Mouse (Mus musculus) kidney, postnatal 0 days (tissue): ENCODE measurements around the gene Cds1. TPM values are rescaled to one million over a fixed set of nuclear protein-coding genes. Genes with fewer than 3 reads are reported as not detected.

ENCODE experiments used
- ATAC-seq: fragments of 200-750 bp; cut with Nextera tagmentation; replicated peaks from 2 replicates; pipeline ENCODE4 v1.8.0; 2017; ENCODE audit warnings: low read depth, moderate number of reproducible peaks, moderate TSS enrichment, moderate library complexity; ENCODE audit not compliant: low FRiP score
- DNase-seq: peaks from one replicate; pipeline ENCODE4 v3.0.0-alpha.2; 2016; ENCODE audit warnings: low spot score
- H3K27ac ChIP-seq: fragments of 300-500 bp; sonication (generic); 2 replicates; pipeline ENCODE4 v1.5.1; 2014; ENCODE audit warnings: mild to moderate bottlenecking
- H3K27me3 ChIP-seq: fragments of 300-500 bp; sonication (generic); 2 replicates; pipeline ENCODE4 v1.6.1; 2014; ENCODE audit warnings: low read length, mixed read lengths; ENCODE audit not compliant: insufficient read depth
- H3K36me3 ChIP-seq: fragments of 300-500 bp; sonication (generic); 2 replicates; pipeline ENCODE4 v1.6.1; 2014; ENCODE audit warnings: low read length, mixed read lengths; ENCODE audit not compliant: insufficient read depth
- H3K4me1 ChIP-seq: fragments of 300-500 bp; sonication (generic); replicated peaks from 2 replicates; pipeline ENCODE4 v1.6.1; 2014; ENCODE audit warnings: antibody characterized with exemption, low read length, mixed read lengths; ENCODE audit not compliant: insufficient read depth
- H3K4me2 ChIP-seq: fragments of 300-500 bp; sonication (generic); 2 replicates; pipeline ENCODE4 v1.6.1; 2014; ENCODE audit warnings: mild to moderate bottlenecking, low read length, moderate library complexity, mixed read lengths
- H3K4me3 ChIP-seq: fragments of 300-500 bp; sonication (generic); replicated peaks from 2 replicates; pipeline ENCODE4 v1.5.1; 2014; ENCODE audit warnings: low read depth, low read length
- H3K9ac ChIP-seq: fragments of 300-500 bp; sonication (generic); 2 replicates; pipeline ENCODE4 v1.6.1; 2014; ENCODE audit warnings: low read depth, low read length
- H3K9me3 ChIP-seq: fragments of 300-500 bp; sonication (generic); replicated peaks from 2 replicates; pipeline ENCODE4 v1.6.1; 2016; ENCODE audit warnings: low read length, inconsistent platforms, mixed read lengths
- CTCF ChIP-seq: IDR thresholded peaks from 2 replicates; pipeline ENCODE4 v1.5.1; 2016; ENCODE audit warnings: antibody characterized with exemption, low read depth, mild to moderate bottlenecking, moderate library complexity
- WGBS: fragments of 180-500 bp; shearing (Covaris S2); extraction: QIAGEN DNeasy Blood & Tissue Kit; methylation state at CpG from one replicate; pipeline ENCODE4 v1.1.7; 2014; 5-methylcytosine and 5-hydroxymethylcytosine counted together
- polyA plus RNA-seq: library from polyadenylated mRNA; unstranded; fragments of >200 nt; fragmentation: Nextera tagmentation; extraction: Ambion mirVana; gene quantifications from 2 replicates; pipeline ENCODE4 v1.2.1, GENCODE M21; 2015

The Cds1 gene
- polyA plus RNA-seq, 1 experiment from 2014 or later: 25.7 TPM

- H3K4me2 ChIP-seq: no peak overlapping the region
- TF ChIP-seq CTCF: no peak
- H3K36me3 ChIP-seq: no peaks in the 10 kb centered on the region
- no peaks in the 10 kb centered on the region for H3K27me3 ChIP-seq
- no peak overlapping the region for H3K27ac ChIP-seq
- H3K9ac ChIP-seq: no peak overlapping the region
- no peaks in the 10 kb centered on the region for H3K4me1 ChIP-seq
- DNase-seq (no peak), ATAC-seq (no peak)
- no peaks in the 10 kb centered on the region for H3K9me3 ChIP-seq
- H3K4me3 ChIP-seq: no peak overlapping the region
- WGBS: 42% methylated on average over 3 of the region's 3 CpGs
These were observed 27.6 kb upstream of the Cds1 start for GRCm38 (mm10) chr5:101737341-101737740.

DNA sequence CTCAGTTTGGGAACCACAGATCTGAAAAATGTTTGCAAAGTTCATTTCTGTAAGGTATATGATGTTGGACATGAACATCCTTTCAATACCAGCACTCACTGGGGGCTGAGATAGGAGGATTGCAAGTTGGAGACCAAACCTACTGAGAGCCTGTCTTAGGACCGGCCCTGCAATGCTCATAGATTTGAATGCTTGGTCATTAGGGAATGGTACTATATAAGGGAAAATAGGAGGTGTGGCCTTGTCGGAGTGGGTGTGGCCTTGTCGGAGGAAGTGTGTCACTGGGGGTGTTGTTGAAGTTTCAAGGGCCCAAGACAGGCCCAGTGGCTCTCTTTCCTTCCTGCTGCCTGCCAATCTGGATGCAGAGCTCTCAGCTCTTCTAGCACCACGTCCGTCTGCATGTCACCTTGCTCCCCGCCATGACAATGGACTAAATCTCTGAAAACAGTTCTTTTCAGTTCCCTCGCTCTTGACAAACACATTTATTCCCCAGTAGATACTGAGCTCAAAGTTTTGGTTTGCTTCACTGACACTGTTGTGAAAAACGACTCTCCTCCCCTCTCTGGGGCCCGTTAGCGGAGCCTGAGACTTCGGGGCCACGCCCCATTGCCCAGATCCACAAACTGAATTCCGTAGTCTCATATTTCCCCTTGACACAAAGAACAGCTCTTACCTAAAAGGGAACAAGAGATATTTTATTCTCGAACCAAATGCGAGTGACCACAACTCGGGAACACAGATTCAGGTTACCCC is 24.3 kb upstream of the Cds1 start:
- Histone ChIP-seq H3K9ac (no peak overlapping the region), H3K9me3 (no peaks in the 10 kb centered on the region), H3K27me3 (no peaks in the 10 kb centered on the region), H3K4me2 (peak overlapping the region; percentile 10; the same call in 1 of the 2 replicates), H3K36me3 (no peaks in the 10 kb centered on the region), H3K4me3 (no peak overlapping the region), H3K4me1 (no peaks in the 10 kb centered on the region), H3K27ac (no peak overlapping the region)
- DNase-seq (peak; percentile 75), ATAC-seq (no peak)
- WGBS: 43% methylated on average over 16 of the region's 16 CpGs
- TF ChIP-seq CTCF: no peak

- Histone ChIP-seq H3K36me3 (no peaks in the 10 kb centered on the region), H3K9me3 (no peaks in the 10 kb centered on the region), H3K4me3 (no peak overlapping the region), H3K4me2 (no peak overlapping the region), H3K4me1 (no peaks in the 10 kb centered on the region), H3K9ac (no peak overlapping the region), H3K27ac (no peak overlapping the region), H3K27me3 (no peaks in the 10 kb centered on the region)
- ATAC-seq (no peak), DNase-seq (no peak)
- WGBS: 56% methylated on average over 4 of the region's 4 CpGs
- TF ChIP-seq CTCF: no peak
These were observed 23.7 kb upstream of the Cds1 start for GRCm38 (mm10) chr5:101741224-101741591.

DNA sequence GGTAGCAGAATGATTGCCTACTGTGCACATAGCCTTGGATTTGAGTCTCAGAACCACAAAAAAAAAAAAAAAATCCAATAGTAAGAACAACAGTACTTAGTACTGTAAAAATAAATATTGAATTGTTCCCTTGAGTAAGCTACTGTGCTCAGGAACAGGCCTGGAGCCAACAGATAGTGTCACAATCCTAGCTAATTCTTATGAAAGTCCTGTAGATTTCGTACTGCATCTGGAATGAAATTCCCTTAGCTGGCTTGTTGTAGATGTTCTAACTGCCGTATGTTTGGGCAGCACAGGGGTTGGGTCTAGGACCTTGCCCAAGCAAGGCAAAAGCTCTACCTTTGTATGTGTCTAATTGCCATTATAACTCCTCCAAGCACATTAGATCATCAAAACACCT is 22.9 kb upstream of the Cds1 start:
- DNase-seq: no peak

GRCm38 (mm10) chr5:101742425-101742824 is 22.5 kb upstream of the Cds1 start:
- DNase-seq: no peak
- Histone ChIP-seq H3K27me3 (no peaks in the 10 kb centered on the region), H3K27ac (no peak overlapping the region), H3K4me3 (no peak overlapping the region), H3K4me1 (no peaks in the 10 kb centered on the region), H3K9ac (no peak overlapping the region), H3K9me3 (no peaks in the 10 kb centered on the region), H3K4me2 (no peak overlapping the region), H3K36me3 (no peaks in the 10 kb centered on the region)
- no peak for TF ChIP-seq CTCF
- 92% methylated on average over 8 of the region's 8 CpGs for whole genome bisulfite sequencing
- no peak for ATAC-seq

More for the DNA sequence above, 22.9 kb upstream of the Cds1 start:
- no peaks in the 10 kb centered on the region for H3K27me3 ChIP-seq
- ATAC-seq: no peak
- H3K4me1 ChIP-seq: no peaks in the 10 kb centered on the region
- no peak overlapping the region for H3K9ac ChIP-seq
- H3K4me3 ChIP-seq: no peak overlapping the region
- H3K9me3 ChIP-seq: no peaks in the 10 kb centered on the region
- no peak overlapping the region for H3K27ac ChIP-seq
- no peaks in the 10 kb centered on the region for H3K36me3 ChIP-seq
- no peak for TF ChIP-seq CTCF
- WGBS: 89% methylated on average over 2 of the region's 2 CpGs
- no peak overlapping the region for H3K4me2 ChIP-seq

DNA sequence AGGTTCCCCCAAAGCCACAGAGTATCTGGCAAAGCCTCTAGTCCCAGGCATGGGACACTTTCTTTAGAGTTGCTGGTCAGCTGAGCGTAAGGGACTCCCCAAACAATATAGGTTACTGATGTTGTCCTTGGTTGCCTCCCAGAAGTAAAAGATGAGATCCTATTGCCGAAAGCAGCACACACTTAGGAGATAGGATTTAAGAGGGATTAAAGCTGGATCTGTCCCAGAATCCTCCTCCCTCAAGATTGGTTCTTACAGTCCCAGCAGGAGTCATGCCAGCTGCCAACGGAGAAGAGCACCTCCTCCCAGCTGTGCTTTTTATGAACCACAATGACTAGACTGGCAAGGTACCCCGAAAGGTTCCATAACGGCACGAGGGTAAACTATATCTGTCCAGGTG is 20.0 kb upstream of the Cds1 start:
- no peaks in the 10 kb centered on the region for H3K9me3 ChIP-seq
- WGBS: 75% methylated on average over 6 of the region's 6 CpGs
- no peak for TF ChIP-seq CTCF
- DNase-seq: no peak
- H3K4me3 ChIP-seq: no peak overlapping the region
- H3K27ac ChIP-seq: no peak overlapping the region
- no peak for ATAC-seq
- no peaks in the 10 kb centered on the region for H3K36me3 ChIP-seq
- H3K27me3 ChIP-seq: no peaks in the 10 kb centered on the region
- H3K9ac ChIP-seq: no peak overlapping the region
- no peak overlapping the region for H3K4me2 ChIP-seq
- no peaks in the 10 kb centered on the region for H3K4me1 ChIP-seq

DNA sequence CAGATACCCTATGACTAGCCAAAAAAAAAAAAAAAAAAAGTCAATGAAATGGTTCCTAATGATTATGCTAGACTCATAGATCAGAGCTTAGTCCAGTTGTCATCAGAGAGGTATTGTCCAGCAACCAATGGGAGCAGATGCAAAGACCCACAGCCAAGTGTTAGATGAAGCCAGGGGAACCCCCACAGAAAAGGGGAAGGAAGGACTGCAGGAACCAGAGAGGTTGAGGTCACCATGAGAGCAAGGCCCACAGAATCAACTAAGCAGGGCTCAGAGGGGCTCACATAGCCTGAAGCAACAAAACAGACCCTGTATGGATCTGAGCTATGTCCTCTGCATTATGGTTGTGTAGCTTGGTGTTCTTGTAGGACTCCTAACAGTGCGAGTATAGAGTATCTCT is 11.2 kb upstream of the Cds1 start:
- Histone ChIP-seq H3K9me3 (no peaks in the 10 kb centered on the region), H3K27me3 (no peaks in the 10 kb centered on the region), H3K27ac (no peak overlapping the region), H3K4me1 (no peaks in the 10 kb centered on the region), H3K36me3 (no peaks in the 10 kb centered on the region), H3K4me3 (no peak overlapping the region), H3K9ac (no peak overlapping the region), H3K4me2 (no peak overlapping the region)
- no peak for TF ChIP-seq CTCF
- DNase-seq (no peak), ATAC-seq (no peak)
- WGBS: 74% methylated on average over 1 of the region's 1 CpGs
